Mouse (Mus musculus) left cerebral cortex, adult 18-20 months (tissue): Measurements from ENCODE around the gene Lypd5. TPM values are rescaled to one million over a fixed set of nuclear protein-coding genes. Genes with fewer than 3 reads are reported as not detected.

Experiments
- DNase-seq, 2 experiments: peaks; one replicate each; pipeline ENCODE4 v3.0.0; 2021 to 2022; ENCODE audit warnings: low spot score in 2 of 2, mixed read lengths in 1 of 2
- long read RNA-seq, 2 experiments: library from polyadenylated mRNA; stranded (forward); transcript quantifications; one replicate each; pipeline ENCODE4 v2.0.0; 2021
- total RNA-seq, 2 experiments: library from RNA; stranded (reverse); gene quantifications; 2 replicates each; pipeline ENCODE4 v1.2.3; 2021

Gene Lypd5
- not detected for total RNA-seq
- long read RNA-seq, experiment 1: 0 reads
- long read RNA-seq, experiment 2: 0 reads

GRCm38 (mm10) chr7:24348896-24349295 lies at the start of gene Lypd5:
Gene Lypd5, plus strand, starts transcription at chr7:24349196.
- no peak for DNase-seq

- DNase-seq: no peak
These were observed 49.0 kb upstream of the Lypd5 start for GRCm38 (mm10) chr7:24299823-24300481.

GRCm38 (mm10) chr7:24300771-24301282 lies 48.2 kb upstream of the Lypd5 start, which contains the start of gene Zfp61:
Gene Zfp61, minus strand, starts transcription at chr7:24301232.
- DNase-seq: no peak

GRCm38 (mm10) chr7:24315726-24316566 lies 33.0 kb upstream of the Lypd5 start:
- DNase-seq: no peak

DNA sequence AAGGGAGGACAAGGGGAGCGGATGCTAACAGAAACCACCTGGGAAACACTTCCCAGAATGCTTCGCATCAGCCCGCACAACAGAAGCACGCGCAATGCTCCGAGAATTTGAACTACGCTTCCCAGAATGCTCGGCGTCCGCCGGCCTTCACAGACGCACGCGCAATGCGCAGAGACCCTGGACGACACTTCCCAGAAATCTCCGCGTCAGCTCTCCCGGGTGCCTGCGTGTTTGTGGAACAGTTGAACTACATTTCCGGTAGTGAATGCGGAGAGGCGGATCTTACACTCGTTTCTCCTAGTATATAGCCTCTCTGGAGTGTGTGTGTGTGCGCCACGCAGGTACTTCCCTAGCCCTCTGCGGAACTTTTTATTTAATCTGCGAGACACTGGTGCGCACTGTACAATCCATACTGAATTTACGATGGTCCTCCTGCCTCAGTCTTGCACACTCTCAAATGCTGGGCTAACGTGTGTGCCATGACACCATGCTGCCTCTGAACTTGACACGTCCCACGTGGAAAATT lies 32.4 kb upstream of the Lypd5 start, which contains the start of gene Zfp94:
Zfp94 (minus strand) TSS at position 100 of the 526 bp plus-strand sequence.
- peak; percentile 97 to 98 for DNase-seq

- DNase-seq: no peak
These were observed 30.1 kb upstream of the Lypd5 start for GRCm38 (mm10) chr7:24318942-24319341.

DNA sequence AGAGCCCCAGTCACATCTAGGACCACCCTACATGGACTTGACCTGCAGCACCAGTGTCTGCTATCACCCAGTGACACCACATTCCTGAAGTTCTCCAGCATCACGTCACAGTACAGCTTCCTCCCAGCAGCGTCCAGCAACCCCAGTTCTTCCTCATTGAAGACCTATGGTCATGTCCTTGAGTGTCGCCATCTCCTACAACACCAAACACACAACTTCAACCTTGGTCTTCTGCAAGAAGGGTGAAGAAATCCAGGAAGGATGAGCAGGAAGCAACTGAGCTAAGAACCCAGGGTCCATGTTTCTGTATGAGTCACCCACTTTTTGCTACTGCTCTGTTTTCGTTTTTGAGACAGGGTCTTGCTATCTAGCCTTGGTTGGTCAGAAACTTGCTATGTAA lies 26.4 kb upstream of the Lypd5 start:
- DNase-seq: no peak

GRCm38 (mm10) chr7:24325197-24325596 lies 23.8 kb upstream of the Lypd5 start:
- peak in 1 of 2 experiments; percentile 24 for DNase-seq

GRCm38 (mm10) chr7:24325675-24326128 lies 23.3 kb upstream of the Lypd5 start:
- DNase-seq: peak; percentile 53 to 69

DNA sequence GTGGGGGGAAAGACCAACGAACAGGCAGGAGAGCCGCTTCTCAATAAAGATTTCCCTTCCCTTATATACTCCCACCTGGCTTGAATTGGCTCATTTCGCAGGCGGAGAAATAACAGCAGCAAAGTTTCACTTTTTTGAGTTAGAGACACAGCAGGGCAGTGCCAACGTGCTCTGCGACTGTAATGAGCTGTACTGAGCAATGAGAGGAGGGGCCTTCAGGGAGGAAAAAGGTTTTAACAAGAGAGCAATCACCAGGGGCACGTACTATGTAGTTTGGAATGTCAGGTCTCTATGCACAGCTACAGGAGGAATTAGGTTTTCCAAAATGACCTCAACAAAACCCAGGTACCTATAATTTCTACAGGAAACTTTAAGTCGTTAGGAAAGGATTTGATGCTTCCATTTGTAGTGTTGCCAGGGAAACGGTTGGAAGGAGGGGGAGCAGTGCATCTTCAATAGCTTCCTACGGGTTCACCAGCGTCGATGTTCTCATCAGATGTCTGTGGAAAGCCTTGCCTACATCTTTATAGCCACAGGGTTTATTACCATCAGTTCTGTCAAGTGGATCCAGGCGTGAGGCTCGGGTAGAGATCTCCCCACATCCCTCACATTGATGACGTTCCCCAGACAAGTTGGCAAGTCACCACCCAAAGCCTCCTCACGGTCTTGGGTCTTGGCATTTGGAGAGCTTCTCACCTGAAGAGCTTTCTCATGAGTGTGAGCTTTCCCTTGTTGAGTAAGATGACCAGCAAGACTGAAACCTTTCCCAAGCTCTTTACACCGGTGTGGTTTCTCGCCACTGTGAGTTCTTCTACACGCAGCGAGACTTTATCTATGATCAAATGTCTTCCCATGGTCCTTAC lies 22.5 kb upstream of the Lypd5 start:
- no peak for DNase-seq

GRCm38 (mm10) chr7:24327281-24327975 lies 21.6 kb upstream of the Lypd5 start:
- no peak for DNase-seq

- no peak for DNase-seq
These were observed 15.6 kb upstream of the Lypd5 start, which contains the start of gene Tescl for GRCm38 (mm10) chr7:24333304-24333986. Gene Tescl, minus strand, starts transcription at chr7:24333936.

GRCm38 (mm10) chr7:24335699-24336309 lies 13.2 kb upstream of the Lypd5 start:
- DNase-seq: peak; percentile 64 to 82

DNA sequence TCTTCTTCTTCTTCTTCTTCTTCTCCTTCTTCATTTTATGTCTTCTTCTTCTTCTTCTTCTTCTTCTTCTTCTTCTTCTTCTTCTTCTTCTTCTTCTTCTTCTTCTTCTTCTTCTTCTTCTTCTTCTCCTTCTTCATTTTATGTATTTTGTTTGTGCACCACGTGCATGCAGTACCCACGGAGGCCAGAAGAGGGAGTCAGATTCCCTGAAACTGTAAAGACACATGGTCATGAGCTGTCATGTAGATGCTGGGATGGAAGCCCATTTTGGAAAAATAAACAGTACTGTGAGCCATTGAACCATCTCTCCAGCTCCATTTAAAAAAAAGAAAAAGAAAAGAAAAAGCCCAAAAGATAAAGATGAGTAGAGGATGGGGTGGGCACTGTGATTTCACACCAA lies 10.8 kb upstream of the Lypd5 start:
- no peak for DNase-seq

- DNase-seq: peak in 1 of 2 experiments; percentile 31
These were observed 5.2 kb upstream of the Lypd5 start for GRCm38 (mm10) chr7:24343701-24344272.

- DNase-seq: no peak
These were observed 2.6 kb upstream of the Lypd5 start for GRCm38 (mm10) chr7:24346444-24346843.

- DNase-seq: no peak
These were observed 6.7 kb downstream of the Lypd5 start for GRCm38 (mm10) chr7:24355646-24356045.

DNA sequence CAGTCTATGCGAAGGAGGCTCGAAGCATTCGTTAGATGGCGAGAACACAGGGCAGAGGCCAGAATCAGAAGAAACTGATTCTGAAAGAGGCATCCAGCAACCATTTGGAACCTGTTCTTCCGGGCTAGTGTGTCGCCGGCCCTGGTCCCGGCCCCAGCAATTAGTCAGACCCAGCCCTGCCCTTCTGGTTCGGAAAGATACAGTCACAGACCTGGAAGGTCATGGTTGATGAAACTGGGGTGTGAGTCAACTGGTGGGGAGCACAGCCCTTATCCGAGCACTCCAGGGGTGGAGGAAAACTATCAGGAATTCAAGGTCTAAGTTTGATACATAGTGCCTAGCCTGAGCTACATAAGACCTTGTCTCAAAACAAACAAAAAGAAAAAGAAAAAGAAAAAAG lies 7.1 kb downstream of the Lypd5 start:
- no peak for DNase-seq

- no peak for DNase-seq
These were observed 8.9 kb downstream of the Lypd5 start for GRCm38 (mm10) chr7:24357899-24358298.
